Mouse (Mus musculus) heart, embryonic 13.5 days (tissue): ENCODE measurements around the gene Myd88. TPM values are rescaled to one million over a fixed set of nuclear protein-coding genes. Genes with fewer than 3 reads are reported as not detected.

Experiments used
- ATAC-seq: fragments of 200-750 bp; cut with Nextera tagmentation; 2 replicates; pipeline ENCODE4 v1.8.0; 2017; ENCODE audit warnings: moderate TSS enrichment; ENCODE audit not compliant: insufficient number of reproducible peaks, low FRiP score, low TSS enrichment; ENCODE audit errors: extremely low read depth
- H3K27ac ChIP-seq: fragments of 300-500 bp; sonication (generic); replicated peaks from 2 replicates; pipeline ENCODE4 v1.5.1; 2015; ENCODE audit warnings: moderate library complexity, mild to moderate bottlenecking, inconsistent platforms
- H3K27me3 ChIP-seq: fragments of 300-500 bp; sonication (generic); replicated peaks from 2 replicates; pipeline ENCODE4 v1.6.1; 2015; ENCODE audit warnings: mild to moderate bottlenecking, inconsistent platforms
- H3K36me3 ChIP-seq: fragments of 300-500 bp; sonication (generic); 2 replicates; pipeline ENCODE4 v1.6.1; 2015; ENCODE audit warnings: mild to moderate bottlenecking, inconsistent platforms
- H3K4me1 ChIP-seq: fragments of 300-500 bp; sonication (generic); 2 replicates; pipeline ENCODE4 v1.6.1; 2015; ENCODE audit warnings: inconsistent platforms
- H3K4me2 ChIP-seq: fragments of 300-500 bp; sonication (generic); 2 replicates; pipeline ENCODE4 v1.6.1; 2015; ENCODE audit warnings: inconsistent platforms, mild to moderate bottlenecking, moderate library complexity
- H3K4me3 ChIP-seq: fragments of 300-500 bp; sonication (generic); 2 replicates; pipeline ENCODE4 v1.5.1; 2015; ENCODE audit warnings: moderate library complexity, mild to moderate bottlenecking, inconsistent platforms
- H3K9ac ChIP-seq: fragments of 300-500 bp; sonication (generic); 2 replicates; pipeline ENCODE4 v1.6.1; 2015; ENCODE audit warnings: inconsistent platforms, mild to moderate bottlenecking, moderate library complexity
- H3K9me3 ChIP-seq: fragments of 300-500 bp; sonication (generic); 2 replicates; pipeline ENCODE4 v1.6.1; 2016; ENCODE audit warnings: inconsistent platforms
- WGBS: fragments of 180-500 bp; shearing (Covaris S2); methylation state at CpG from one replicate; pipeline ENCODE4 v1.1.7; 2015; ENCODE audit warnings: mixed read lengths; 5-methylcytosine and 5-hydroxymethylcytosine counted together
- polyA plus RNA-seq: library from polyadenylated mRNA; unstranded; fragments of >200 nt; fragmentation: Nextera tagmentation; extraction: Ambion mirVana; gene quantifications from 2 replicates; pipeline ENCODE4 v1.2.1, GENCODE M21; 2015

Gene Myd88
- polyA plus RNA-seq, 1 experiment from 2014 or later = 14.2 TPM

GRCm38 (mm10) chr9:119290791-119291190 lies 50.4 kb downstream of the Myd88 start:
- no peak overlapping the region for H3K4me3 ChIP-seq
- no peak overlapping the region for H3K9ac ChIP-seq
- ATAC-seq = no peak
- peaks cover 34% of the 10 kb centered on the region for H3K36me3 ChIP-seq
- WGBS = 58% methylated on average over 3 of the region's 3 CpGs
- H3K27ac ChIP-seq = no peak overlapping the region
- H3K9me3 ChIP-seq = no peaks in the 10 kb centered on the region
- H3K4me1 ChIP-seq = peaks cover 14% of the 10 kb centered on the region
- no peak overlapping the region for H3K4me2 ChIP-seq
- H3K27me3 ChIP-seq = no peaks in the 10 kb centered on the region

Other genes starting within 250 kb of the Myd88 start
- gene Plcd1, start 247.9 kb downstream of the Myd88 start, polyA plus RNA-seq = 15.8 and 16.5 TPM in 2 replicates
- gene Dlec1, start 238.9 kb downstream of the Myd88 start, polyA plus RNA-seq = 0.21 and 0.29 TPM in 2 replicates
- 0.47 TPM in 2 replicates for gene Acaa1b, start 184.3 kb downstream of the Myd88 start, polyA plus RNA-seq
- gene Gm47289, start 182.2 kb downstream of the Myd88 start, polyA plus RNA-seq = 0.05 TPM in 1 of 2 replicates, not detected in the other
- gene Slc22a13, start 132.3 kb downstream of the Myd88 start, polyA plus RNA-seq = not detected in 2 replicates
- 7.4 and 7.8 TPM in 2 replicates for gene Oxsr1, start 19.0 kb downstream of the Myd88 start, polyA plus RNA-seq
- 79.7 and 88.5 TPM in 2 replicates for gene Acaa1a, start 1.7 kb downstream of the Myd88 start, polyA plus RNA-seq
- 1.2 and 2.6 TPM in 2 replicates for gene Xylb, start 16.0 kb upstream of the Myd88 start, polyA plus RNA-seq
- gene Slc22a14, start 24.1 kb upstream of the Myd88 start, polyA plus RNA-seq = 0.10 TPM in 1 of 2 replicates, not detected in the other
- gene Acvr2b, start 60.7 kb upstream of the Myd88 start, polyA plus RNA-seq = 13.2 and 17.2 TPM in 2 replicates
- gene Exog, start 103.5 kb upstream of the Myd88 start, polyA plus RNA-seq = 11.8 and 12.4 TPM in 2 replicates
- gene Scn5a, start 237.6 kb upstream of the Myd88 start, polyA plus RNA-seq = 7.4 and 7.8 TPM in 2 replicates